Mouse (Mus musculus) frontal cortex, postnatal 14 days (tissue): ENCODE measurements around the gene Arhgap19.
"Not testable (repeated sequence)": the region's sequence is repeated elsewhere in the genome, so short reads cannot be mapped to it uniquely, and the experiment has no call there.

Source experiments
- DNase-seq, 2 experiments: peaks; one replicate each; pipeline ENCODE4 v3.0.0; 2022; ENCODE audit warnings: low spot score in 2 of 2

Gene Arhgap19

DNA sequence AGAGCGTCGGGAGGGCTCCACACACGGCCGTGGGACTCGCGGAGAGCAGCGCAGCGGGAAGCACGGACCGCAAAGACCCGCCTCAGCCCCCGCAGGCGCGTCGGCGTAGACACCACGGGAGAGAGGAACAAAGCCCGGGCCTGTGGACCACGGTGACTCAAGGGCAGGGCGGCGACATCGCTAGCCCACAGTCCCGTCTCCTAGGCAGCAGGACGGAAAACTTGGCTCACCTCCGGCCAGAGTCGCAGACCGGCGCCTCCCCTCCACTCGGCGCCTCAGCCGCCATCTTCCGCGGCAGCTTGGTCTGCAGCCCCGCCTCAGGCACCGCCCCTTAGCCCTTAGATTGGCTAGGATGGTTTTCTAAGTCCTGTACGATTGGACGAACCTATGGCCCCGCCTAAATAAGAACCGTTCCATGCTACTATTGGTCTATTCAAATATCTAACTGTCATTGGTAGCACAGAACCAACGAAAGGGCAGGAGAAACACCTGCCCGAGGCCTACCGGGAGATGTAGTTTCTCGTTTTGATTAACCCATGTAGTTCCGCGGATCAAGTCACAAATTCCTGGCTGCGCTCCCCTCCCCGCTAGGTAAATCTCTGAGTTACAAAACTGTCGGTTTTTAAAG, at the start of gene Arhgap19:
Gene Arhgap19 (minus strand): TSS at position 306 of the 628 bp plus-strand sequence.
- DNase-seq: peak; percentile 84 to 87

DNA sequence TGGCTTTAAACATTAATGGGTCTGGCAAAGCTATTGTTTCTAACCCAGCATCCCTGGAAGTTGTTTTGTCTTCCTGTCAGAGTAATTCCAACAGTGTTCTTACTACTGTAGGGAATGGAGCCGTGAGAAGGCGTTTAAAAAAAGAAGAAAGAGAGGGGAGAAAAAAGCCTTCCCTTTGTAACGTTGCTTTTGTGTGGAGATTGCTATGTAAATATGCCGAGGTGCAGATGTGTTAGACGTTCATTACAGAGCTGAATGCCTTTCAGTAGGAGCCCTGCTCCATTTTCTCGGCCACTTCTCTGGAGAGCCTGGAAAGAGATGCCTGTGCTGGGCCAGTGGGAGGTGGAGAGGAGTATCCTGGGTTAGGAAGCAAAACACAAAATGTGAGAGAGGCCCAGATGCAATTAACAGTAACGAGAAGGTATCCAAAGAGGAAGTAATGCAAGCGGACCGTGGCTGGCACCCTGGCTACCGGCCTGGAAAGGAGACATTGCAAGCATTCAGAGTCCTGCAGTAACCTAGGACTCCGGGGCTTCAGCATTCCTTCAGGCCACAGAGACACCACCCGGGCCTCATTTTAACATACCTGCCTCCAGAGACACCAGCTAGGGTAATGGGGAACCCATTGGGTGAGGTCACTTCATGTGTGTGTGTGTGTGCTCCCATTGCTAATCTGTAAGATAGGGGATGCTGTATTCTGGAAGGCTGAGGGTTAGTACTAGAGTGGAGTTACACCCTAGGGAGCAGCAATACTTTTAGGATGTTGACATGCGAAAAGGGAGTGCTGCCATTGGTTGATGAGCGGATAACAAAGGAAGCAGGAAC, 49.1 kb upstream of the Arhgap19 start:
- no peak for DNase-seq

DNA sequence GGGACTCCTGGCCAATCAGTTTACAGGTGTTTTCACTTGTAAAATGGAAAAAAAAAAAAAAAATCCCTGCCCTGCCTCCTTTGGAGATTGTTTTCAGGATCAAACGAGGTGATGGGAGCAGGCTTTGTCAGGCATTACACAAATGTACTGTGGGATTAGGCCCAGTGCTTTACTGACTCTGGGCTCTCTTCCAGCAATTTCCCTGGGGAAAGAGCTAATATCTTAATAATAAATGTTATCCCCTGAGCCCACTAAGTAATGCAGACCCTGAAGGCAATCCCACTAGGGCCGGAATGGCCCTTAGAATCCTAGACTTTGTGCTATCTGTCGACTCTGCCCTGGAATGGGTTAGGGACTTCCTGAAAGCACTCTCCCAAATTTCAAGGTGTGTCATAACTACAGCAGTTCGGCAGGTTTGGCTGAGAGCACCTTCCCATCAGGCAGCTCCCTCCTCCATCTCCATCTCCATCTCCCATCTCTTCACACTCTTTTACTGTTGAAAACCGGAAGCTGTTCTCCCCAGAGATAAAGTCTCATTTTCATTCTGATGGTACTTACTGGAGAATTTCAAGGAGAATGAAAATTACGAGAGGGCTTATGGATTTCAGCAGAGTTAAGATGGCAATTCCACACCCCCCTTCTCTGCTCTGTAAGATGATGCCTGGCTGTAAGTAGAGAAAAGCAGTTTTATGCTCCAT, 48.3 kb upstream of the Arhgap19 start:
- DNase-seq: no peak

- DNase-seq: peak; percentile 77 to 81
These were observed 46.4 kb upstream of the Arhgap19 start, which contains the start of gene Frat2 for GRCm38 (mm10) chr19:41847992-41848851. Frat2 (minus strand) TSS chr19:41848132.

DNA sequence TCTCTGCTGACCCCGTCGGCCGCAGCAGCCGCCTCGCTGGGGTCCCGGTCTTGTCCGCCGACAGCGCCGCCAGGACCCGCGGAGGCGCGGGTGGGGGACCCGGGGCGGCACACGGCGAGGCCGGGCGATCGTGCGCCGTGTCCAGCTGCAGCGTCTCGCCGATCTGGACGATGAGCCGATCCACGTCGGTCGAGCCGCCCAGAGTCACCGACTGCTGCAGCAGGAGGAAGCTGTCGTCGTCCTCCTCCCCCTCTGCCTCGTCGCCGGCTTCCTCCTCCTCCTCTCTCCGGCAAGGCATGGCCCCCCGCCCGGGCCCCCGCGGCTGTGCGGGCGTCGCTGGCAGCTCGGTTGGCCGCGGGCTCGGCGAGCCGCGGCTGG, 45.8 kb upstream of the Arhgap19 start:
- DNase-seq: not testable (repeated sequence)

GRCm38 (mm10) chr19:41847091-41847581, 45.3 kb upstream of the Arhgap19 start:
- peak in 1 of 2 experiments; percentile 48 for DNase-seq

- no peak for DNase-seq
These were observed 44.7 kb upstream of the Arhgap19 start for GRCm38 (mm10) chr19:41846366-41847090.

GRCm38 (mm10) chr19:41844345-41844744, 42.5 kb upstream of the Arhgap19 start:
- no peak for DNase-seq

- no peak for DNase-seq
These were observed 40.9 kb upstream of the Arhgap19 start for GRCm38 (mm10) chr19:41842706-41843105.

- DNase-seq: no peak
These were observed 40.3 kb upstream of the Arhgap19 start for GRCm38 (mm10) chr19:41842196-41842595.

- DNase-seq: no peak
These were observed 39.4 kb upstream of the Arhgap19 start for GRCm38 (mm10) chr19:41841105-41841750.

DNA sequence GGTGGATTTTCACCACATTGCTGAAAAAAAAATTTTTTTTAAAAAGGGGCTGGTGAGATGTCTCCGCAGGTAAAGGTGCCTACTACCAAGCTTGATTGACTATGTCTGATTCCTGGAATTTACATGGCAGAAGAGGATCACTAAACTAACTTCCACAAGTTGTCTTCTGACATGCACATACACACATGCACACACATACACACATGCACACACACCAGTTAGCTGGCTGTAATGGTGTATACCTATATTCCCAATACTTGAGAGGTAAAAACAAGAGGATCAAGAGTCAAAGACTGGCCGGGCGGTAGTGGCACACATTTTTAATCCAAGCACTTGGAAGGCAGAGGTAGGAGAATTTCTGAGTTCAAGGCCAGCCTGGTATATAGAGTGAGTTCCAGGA, 37.8 kb upstream of the Arhgap19 start:
- DNase-seq: no peak

DNA sequence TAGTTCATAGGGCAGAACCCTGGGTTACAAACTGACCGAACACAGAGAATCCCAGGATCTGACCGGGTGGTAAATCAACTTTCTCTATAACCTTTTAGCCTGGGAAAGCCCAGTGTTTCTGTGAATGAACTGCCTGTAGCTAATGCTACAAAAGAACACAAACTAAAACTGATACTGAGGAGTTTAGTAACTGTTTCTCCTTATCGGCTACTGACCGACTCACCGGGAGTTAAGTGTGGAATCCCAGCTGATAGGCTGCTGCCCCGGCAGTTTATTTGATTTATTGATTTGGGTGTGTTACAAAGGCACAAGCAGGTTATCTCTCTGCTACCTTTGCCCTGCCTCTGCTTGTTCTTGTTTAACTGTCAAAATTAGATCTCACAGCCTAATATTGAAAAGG, 37.0 kb upstream of the Arhgap19 start:
- DNase-seq: no peak

DNA sequence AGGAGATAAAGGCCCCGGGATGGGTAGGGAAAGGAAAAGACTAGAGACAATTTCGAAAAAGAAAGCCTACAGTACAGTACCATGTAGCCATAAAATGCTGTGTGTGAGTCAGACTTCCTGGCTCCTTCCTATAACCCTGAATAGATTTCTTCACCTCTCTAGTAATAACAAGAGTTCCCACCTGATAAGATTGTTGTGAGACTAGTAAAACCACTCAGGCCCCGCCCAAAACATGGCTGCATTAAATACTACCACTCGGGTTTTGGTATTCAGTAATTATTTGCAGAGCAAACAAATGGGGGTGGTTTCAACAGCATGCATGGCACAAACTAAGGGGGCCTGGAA, 36.0 kb upstream of the Arhgap19 start:
- no peak for DNase-seq

- DNase-seq: no peak
These were observed 35.5 kb upstream of the Arhgap19 start for GRCm38 (mm10) chr19:41837194-41837916.

DNA sequence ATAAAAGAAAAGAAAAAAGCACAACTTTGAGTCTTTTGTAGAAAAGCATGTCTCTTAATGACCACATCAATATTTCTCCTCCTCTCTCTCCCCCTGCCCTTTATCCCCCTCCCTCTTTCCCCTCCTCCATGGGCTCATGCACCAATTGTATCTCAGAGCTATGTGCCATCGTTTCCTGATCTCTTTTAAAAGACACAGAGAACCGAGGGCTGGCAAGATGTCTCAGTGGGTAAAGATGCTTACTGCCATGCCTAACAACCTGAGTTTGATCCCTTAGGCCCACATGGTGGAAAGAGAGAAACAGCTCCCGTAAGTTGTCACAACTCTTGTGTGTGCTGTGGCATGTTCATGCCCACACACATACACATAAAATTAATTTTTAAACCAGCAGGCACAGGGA, 34.9 kb upstream of the Arhgap19 start:
- DNase-seq: no peak

DNA sequence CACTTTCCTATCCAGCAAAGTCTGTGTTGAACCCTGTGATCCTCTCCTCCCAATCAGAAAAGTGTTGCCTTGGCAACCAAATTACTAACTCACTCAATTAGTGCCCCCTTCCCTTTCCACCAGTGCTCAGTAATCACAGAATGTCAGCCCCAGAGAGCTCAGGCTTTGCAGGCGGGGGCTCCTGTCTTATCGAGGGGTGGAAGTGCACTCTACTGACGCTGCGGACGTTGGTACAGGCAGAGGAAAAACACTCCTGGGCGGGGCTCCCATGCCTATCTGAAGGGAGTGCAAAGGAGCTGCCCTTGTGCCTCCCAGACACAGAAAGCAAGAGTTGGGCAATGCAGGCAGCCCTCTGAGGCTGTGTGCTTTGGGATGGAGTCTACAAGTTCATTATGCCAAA, 34.0 kb upstream of the Arhgap19 start:
- peak in 1 of 2 experiments; percentile 28 for DNase-seq

GRCm38 (mm10) chr19:41835407-41835806, 33.6 kb upstream of the Arhgap19 start:
- no peak for DNase-seq

- DNase-seq: no peak
These were observed 30.8 kb upstream of the Arhgap19 start for GRCm38 (mm10) chr19:41832501-41833201.
